Comparison of ENCODE assay signal across 8 mouse cellular contexts in the genomic region with DNA sequence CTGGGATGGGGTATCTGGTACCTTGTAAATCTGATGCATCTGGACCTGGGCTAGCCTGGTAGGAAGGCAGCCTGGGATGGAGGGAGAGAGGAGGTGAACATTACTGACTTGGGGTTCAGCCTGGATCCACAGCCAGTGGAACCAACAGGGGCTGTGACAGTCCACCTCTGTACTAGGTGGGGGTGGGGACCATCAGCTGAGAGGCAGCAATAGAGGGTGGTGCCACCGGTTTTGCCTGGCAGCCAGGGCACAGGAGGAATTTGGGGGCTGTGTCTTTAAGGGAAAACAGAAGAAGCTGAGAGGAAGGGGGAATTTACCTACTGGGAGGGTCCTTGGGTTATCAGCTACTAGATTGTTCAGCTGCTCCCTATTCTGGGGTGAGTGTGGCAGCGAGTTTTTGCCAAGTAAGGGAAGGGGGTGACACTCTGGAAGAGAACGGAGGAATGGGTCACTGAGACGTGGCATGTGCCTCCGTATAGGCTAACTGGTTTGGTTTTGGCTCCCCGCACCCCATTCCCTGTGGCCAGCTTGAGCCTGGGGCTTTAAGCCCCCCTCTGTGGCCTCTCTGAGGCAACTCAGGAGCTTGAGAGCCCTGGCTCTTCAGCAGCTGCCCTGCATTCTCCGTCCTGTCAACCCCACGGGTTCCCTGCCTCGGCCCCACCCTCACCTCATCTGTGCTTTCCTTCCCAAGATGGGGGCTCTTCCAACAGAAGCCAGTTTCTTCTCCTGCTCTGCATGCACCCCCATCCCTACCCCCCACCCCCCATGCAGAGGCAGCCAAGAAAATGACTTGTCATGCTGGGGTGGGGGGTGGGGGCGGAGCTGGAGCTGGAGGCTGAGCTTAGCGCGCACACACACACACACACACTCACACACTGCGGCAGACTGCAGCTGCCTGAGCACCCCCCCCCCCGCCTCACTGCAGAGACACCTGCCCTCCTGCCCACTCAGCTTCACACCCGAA. TPM values are rescaled to one million over a fixed set of nuclear protein-coding genes. Genes with fewer than 3 reads are reported as not detected.
DNase-seq lines count a peak whose midpoint lies in the region; ATAC-seq and TF ChIP-seq lines count a peak whose summit lies in the region.

No protein-coding gene starts in this region.

- H3K4me2 ChIP-seq in kidney, embryonic 15.5 days, result peak overlapping the region; percentile 72
- peak overlapping the region; percentile 81 for H3K4me2 ChIP-seq in forebrain, embryonic 15.5 days (replicated peaks)
- H3K4me2 ChIP-seq in intestine, postnatal 0 days (replicated peaks; ENCODE audit: low read depth), result peak overlapping the region; percentile 60
- peak overlapping the region; percentile 89 for H3K4me2 ChIP-seq in midbrain, embryonic 14.5 days (ENCODE audit: low read length)

- peak; percentile 8 for ATAC-seq in kidney, embryonic 15.5 days (replicated peaks; ENCODE audit: low FRiP score)
- ATAC-seq in forebrain, embryonic 15.5 days (replicated peaks), result peak; percentile 51
- ATAC-seq in intestine, postnatal 0 days, result no peak
- ATAC-seq in midbrain, embryonic 14.5 days (ENCODE audit: low FRiP score, low TSS enrichment), result peak; percentile 60
- no peak for ATAC-seq in monocyte, adult 5-6 weeks (replicated peaks; ENCODE audit: insufficient number of reproducible peaks, low FRiP score, low TSS enrichment, poor library complexity, severe bottlenecking)

- 0 out of 2 replicates have a peak, but pooled peaks cover 8% of the 10 kb centered on the region for H3K36me3 ChIP-seq in kidney, embryonic 15.5 days
- H3K36me3 ChIP-seq in forebrain, embryonic 15.5 days, result peaks cover 13% of the 10 kb centered on the region
- H3K36me3 ChIP-seq in intestine, postnatal 0 days (ENCODE audit: control insufficient read depth, insufficient read depth), result no peaks in the 10 kb centered on the region
- peaks cover 20% of the 10 kb centered on the region for H3K36me3 ChIP-seq in midbrain, embryonic 14.5 days (ENCODE audit: control insufficient read depth, insufficient read depth, low read length)

- H3K9ac ChIP-seq in kidney, embryonic 15.5 days, result peak overlapping the region; percentile 33
- H3K9ac ChIP-seq in forebrain, embryonic 15.5 days (replicated peaks), result peak overlapping the region; percentile 70
- H3K9ac ChIP-seq in intestine, postnatal 0 days (ENCODE audit: low read depth, low read length), result peak overlapping the region; percentile 28; the same call in 1 of the 2 replicates
- H3K9ac ChIP-seq in midbrain, embryonic 14.5 days (replicated peaks; ENCODE audit: low read length), result peak overlapping the region; percentile 38

- H3K9me3 ChIP-seq in kidney, embryonic 15.5 days (replicated peaks), result no peaks in the 10 kb centered on the region
- H3K9me3 ChIP-seq in forebrain, embryonic 15.5 days, result no peaks in the 10 kb centered on the region
- H3K9me3 ChIP-seq in intestine, postnatal 0 days (ENCODE audit: control insufficient read depth), result no peaks in the 10 kb centered on the region
- no peaks in the 10 kb centered on the region for H3K9me3 ChIP-seq in midbrain, embryonic 14.5 days (ENCODE audit: control insufficient read depth, low read length)

- H3K4me3 ChIP-seq in kidney, embryonic 15.5 days (replicated peaks), result peak overlapping the region; percentile 48
- peak overlapping the region; percentile 14; the same call in 1 of the 2 replicates for H3K4me3 ChIP-seq in bone marrow macrophage, adult 2 months (ENCODE audit: insufficient read depth, low read length)
- peak overlapping the region; percentile 68 for H3K4me3 ChIP-seq in forebrain, embryonic 15.5 days
- peak overlapping the region; percentile 42 for H3K4me3 ChIP-seq in intestine, postnatal 0 days (ENCODE audit: low read depth, low read length)
- peak overlapping the region; percentile 55 for H3K4me3 ChIP-seq in midbrain, embryonic 14.5 days (replicated peaks; ENCODE audit: low read depth, low read length)

- TF ChIP-seq POLR2A in bone marrow macrophage, adult 2 months (IDR thresholded peaks at IDR 0.05; ENCODE audit: borderline replicate concordance, low read depth, low read length), result no peak

- no peak for DNase-seq in kidney, adult 18-20 months
- peak; percentile 79 for DNase-seq in midbrain, embryonic 14.5 days
- peak; percentile 56 for DNase-seq in thymus, postnatal 14 days

- peaks cover 46% of the 10 kb centered on the region for H3K4me1 ChIP-seq in kidney, embryonic 15.5 days
- peaks cover 9% of the 10 kb centered on the region for H3K4me1 ChIP-seq in bone marrow macrophage, adult 2 months (ENCODE audit: control insufficient read depth, insufficient read depth, low read length)
- H3K4me1 ChIP-seq in forebrain, embryonic 15.5 days, result peaks cover 50% of the 10 kb centered on the region
- H3K4me1 ChIP-seq in intestine, postnatal 0 days (replicated peaks; ENCODE audit: control insufficient read depth, insufficient read depth, low read length), result 0 out of 2 replicates have a peak, but pooled peaks cover 3% of the 10 kb centered on the region
- H3K4me1 ChIP-seq in midbrain, embryonic 14.5 days (ENCODE audit: control insufficient read depth, insufficient read depth, low read length), result peaks cover 34% of the 10 kb centered on the region

- TF ChIP-seq CTCF in bone marrow macrophage, adult 2 months (IDR thresholded peaks at IDR 0.05; ENCODE audit: low read depth, low read length), result no peak
- no peak for TF ChIP-seq CTCF in intestine, postnatal 0 days (IDR thresholded peaks at IDR 0.05; ENCODE audit: low read depth)

- 2% methylated on average over 15 of the region's 15 CpGs for WGBS in kidney, embryonic 15.5 days
- WGBS in forebrain, embryonic 15.5 days, result 2% methylated on average over 15 of the region's 15 CpGs
- 6% methylated on average over 15 of the region's 15 CpGs for WGBS in intestine, postnatal 0 days
- 1% methylated on average over 15 of the region's 15 CpGs for WGBS in midbrain, embryonic 14.5 days

- H3K27ac ChIP-seq in kidney, embryonic 15.5 days, result peak overlapping the region; percentile 20
- no peak overlapping the region for H3K27ac ChIP-seq in bone marrow macrophage, adult 2 months (ENCODE audit: insufficient read depth, low read depth, low read length)
- H3K27ac ChIP-seq in forebrain, embryonic 15.5 days (replicated peaks), result peak overlapping the region; percentile 83
- H3K27ac ChIP-seq in intestine, postnatal 0 days (ENCODE audit: low read depth, low read length), result no peak overlapping the region
- H3K27ac ChIP-seq in midbrain, embryonic 14.5 days (replicated peaks; ENCODE audit: low read depth, low read length), result peak overlapping the region; percentile 79

- peaks cover 52% of the 10 kb centered on the region for H3K27me3 ChIP-seq in kidney, embryonic 15.5 days
- no peaks in the 10 kb centered on the region for H3K27me3 ChIP-seq in forebrain, embryonic 15.5 days
- peaks cover 26% of the 10 kb centered on the region for H3K27me3 ChIP-seq in intestine, postnatal 0 days (replicated peaks; ENCODE audit: control insufficient read depth, insufficient read depth, low read length)
- H3K27me3 ChIP-seq in midbrain, embryonic 14.5 days (ENCODE audit: control insufficient read depth, insufficient read depth, low read length), result no peaks in the 10 kb centered on the region

RNA-seq across cellular contexts. Expression of gene Map1a, which starts 6.5 kb away (rescaled TPM):
- 3.1 and 3.2 TPM in 2 replicates for polyA plus RNA-seq in kidney, embryonic 15.5 days (2015; fragmentation: Nextera tagmentation; extraction: Ambion mirVana)
- 0.33 and 0.66 TPM in 2 replicates for polyA plus RNA-seq in bone marrow macrophage, adult 2 months (2012; ENCODE audit: insufficient read depth, insufficient read length, missing spikeins)
- polyA plus RNA-seq in forebrain, embryonic 15.5 days (2015; fragmentation: Nextera tagmentation; extraction: Ambion mirVana), result 9.4 and 13.9 TPM in 2 replicates
- polyA plus RNA-seq in intestine, postnatal 0 days (2015; fragmentation: Nextera tagmentation; extraction: Ambion mirVana), result 1.0 and 1.3 TPM in 2 replicates
- 19.6 and 25.7 TPM in 2 replicates for polyA plus RNA-seq in midbrain, embryonic 14.5 days (2014; fragmentation: Nextera tagmentation; extraction: Ambion mirVana)
- total RNA-seq in monocyte, adult 5-6 weeks (2017), result 0.10 TPM in 1 of 3 replicates, not detected in the others

RNA-seq across cellular contexts. Expression of gene Trp53bp1, which starts 24.7 kb away (rescaled TPM):
- 72.9 and 73.7 TPM in 2 replicates for polyA plus RNA-seq in kidney, embryonic 15.5 days (2015; fragmentation: Nextera tagmentation; extraction: Ambion mirVana)
- polyA plus RNA-seq in bone marrow macrophage, adult 2 months (2012; ENCODE audit: insufficient read depth, insufficient read length, missing spikeins), result 22.2 and 22.6 TPM in 2 replicates
- polyA plus RNA-seq in forebrain, embryonic 15.5 days (2015; fragmentation: Nextera tagmentation; extraction: Ambion mirVana), result 186 and 197 TPM in 2 replicates
- 5.8 and 6.6 TPM in 2 replicates for polyA plus RNA-seq in intestine, postnatal 0 days (2015; fragmentation: Nextera tagmentation; extraction: Ambion mirVana)
- polyA plus RNA-seq in midbrain, embryonic 14.5 days (2014; fragmentation: Nextera tagmentation; extraction: Ambion mirVana), result 146 and 193 TPM in 2 replicates
- 15.8 to 38.3 TPM (median 16.2 TPM) in 3 replicates for total RNA-seq in monocyte, adult 5-6 weeks (2017)

RNA-seq across cellular contexts. Expression of gene Ppip5k1, which starts 59.3 kb away (rescaled TPM):
- 12.6 and 14.5 TPM in 2 replicates for polyA plus RNA-seq in kidney, embryonic 15.5 days (2015; fragmentation: Nextera tagmentation; extraction: Ambion mirVana)
- polyA plus RNA-seq in bone marrow macrophage, adult 2 months (2012; ENCODE audit: insufficient read depth, insufficient read length, missing spikeins), result 13.8 and 15.0 TPM in 2 replicates
- polyA plus RNA-seq in forebrain, embryonic 15.5 days (2015; fragmentation: Nextera tagmentation; extraction: Ambion mirVana), result 13.8 and 16.6 TPM in 2 replicates
- 19.2 and 25.0 TPM in 2 replicates for polyA plus RNA-seq in intestine, postnatal 0 days (2015; fragmentation: Nextera tagmentation; extraction: Ambion mirVana)
- 14.9 and 19.7 TPM in 2 replicates for polyA plus RNA-seq in midbrain, embryonic 14.5 days (2014; fragmentation: Nextera tagmentation; extraction: Ambion mirVana)
- 5.3 to 11.2 TPM (median 8.9 TPM) in 3 replicates for total RNA-seq in monocyte, adult 5-6 weeks (2017)

Comparison
In these comparisons a context has a peak if more than half of its experiments do, and no peak if none do; other contexts are left out.
1. ATAC-seq: peak in kidney, embryonic 15.5 days (single experiment), forebrain, embryonic 15.5 days (single experiment) and midbrain, embryonic 14.5 days (single experiment); none in intestine, postnatal 0 days (single experiment) and monocyte, adult 5-6 weeks (single experiment).
2. H3K27ac ChIP-seq: peak in kidney, embryonic 15.5 days (single experiment), forebrain, embryonic 15.5 days (single experiment) and midbrain, embryonic 14.5 days (single experiment); none in bone marrow macrophage, adult 2 months (single experiment) and intestine, postnatal 0 days (single experiment).
3. H3K4me3 ChIP-seq: peak in every context shown above with its lines; median percentile 68 in forebrain, embryonic 15.5 days; 55 in midbrain, embryonic 14.5 days; 48 in kidney, embryonic 15.5 days; 42 in intestine, postnatal 0 days; 14 in bone marrow macrophage, adult 2 months.
4. Peak in every context shown above with its lines, with median percentiles within 50 percentile points of each other: H3K4me2 ChIP-seq and H3K9ac ChIP-seq.